In genomic region chr5:115517501-115517900, GRCm38 (mm10) we compare ENCODE assay signal across 14 mouse cellular contexts. TPM values are rescaled to one million over a fixed set of nuclear protein-coding genes. Genes with fewer than 3 reads are reported as not detected.
DNase-seq lines count a peak whose midpoint lies in the region; ATAC-seq lines count a peak whose summit lies in the region.
"Had no signal": no experiment of that assay in that cellular context is flagged by ENCODE, and none has a peak within 500 bp of the region (broad histone marks: within the 10 kb centered on the region; RNA-seq: fewer than 3 reads in every experiment).

No protein-coding gene starts in this region.

- intact Hi-C loops in left cerebral cortex, postnatal 25 days (cut with DNase I): no loop called here

- H3K4me1 ChIP-seq in heart, embryonic 13.5 days: peaks cover 65% of the 10 kb centered on the region
- H3K4me1 ChIP-seq in liver, embryonic 15.5 days (replicated peaks): peaks cover 80% of the 10 kb centered on the region

- peaks cover 27% of the 10 kb centered on the region for H3K36me3 ChIP-seq in heart, embryonic 13.5 days
- 0 out of 2 replicates have a peak, but pooled peaks cover 3% of the 10 kb centered on the region for H3K36me3 ChIP-seq in liver, embryonic 15.5 days (replicated peaks)
- no peaks in the 10 kb centered on the region for H3K36me3 ChIP-seq in macrophage (ENCODE audit: inconsistent target)

- 90% methylated on average over 9 of the region's 9 CpGs for WGBS in heart, embryonic 13.5 days
- WGBS in liver, embryonic 15.5 days (ENCODE audit: insufficient replicate concordance): 62% methylated on average over 9 of the region's 9 CpGs
- 43% methylated on average over 9 of the region's 9 CpGs for whole genome bisulfite sequencing in macrophage (ENCODE audit: missing documents)

- H3K27me3 ChIP-seq in heart, embryonic 13.5 days (replicated peaks): no peaks in the 10 kb centered on the region
- no peaks in the 10 kb centered on the region for H3K27me3 ChIP-seq in liver, embryonic 15.5 days

- H3K4me2 ChIP-seq in heart, embryonic 13.5 days: no peak overlapping the region
- no peak overlapping the region for H3K4me2 ChIP-seq in liver, embryonic 15.5 days

- H3K9ac ChIP-seq in heart, embryonic 13.5 days: no peak overlapping the region
- H3K9ac ChIP-seq in liver, embryonic 15.5 days: no peak overlapping the region

- no peak overlapping the region for H3K4me3 ChIP-seq in heart, embryonic 13.5 days
- H3K4me3 ChIP-seq in liver, embryonic 15.5 days (replicated peaks): no peak overlapping the region
- no peak overlapping the region for H3K4me3 ChIP-seq in macrophage (ENCODE audit: inconsistent target)

- H3K79me2 ChIP-seq in macrophage (ENCODE audit: inconsistent target): peaks cover 89% of the 10 kb centered on the region

- H3K27ac ChIP-seq in heart, embryonic 13.5 days (replicated peaks): 0 out of 2 replicates have a peak overlapping the region, but pooled peaks have one; percentile 95
- peak overlapping the region; percentile 2; the same call in 1 of the 2 replicates for H3K27ac ChIP-seq in liver, embryonic 15.5 days (replicated peaks)
- peak overlapping the region; percentile 99 for H3K27ac ChIP-seq in macrophage

- ATAC-seq in heart, embryonic 13.5 days (ENCODE audit: extremely low read depth, insufficient number of reproducible peaks, low FRiP score, low TSS enrichment): no peak
- no peak for ATAC-seq in liver, embryonic 15.5 days (ENCODE audit: insufficient read depth)

- H3K9me3 ChIP-seq in heart, embryonic 13.5 days: no peaks in the 10 kb centered on the region
- no peaks in the 10 kb centered on the region for H3K9me3 ChIP-seq in liver, embryonic 15.5 days (replicated peaks)

- no peak for DNase-seq in heart, adult 9 months (ENCODE audit: low spot score in 2 of 2)
- no peak for DNase-seq in liver
- DNase-seq in CD4-positive, CD25-positive, alpha-beta regulatory T cell, adult 2 months (ENCODE audit: low read depth, low spot score): peak; percentile 52
- no peak for DNase-seq in left cerebral cortex, postnatal 25 days (ENCODE audit: low spot score in 2 of 2)
- no peak for DNase-seq in ovary, adult 18-20 months (ENCODE audit: low spot score)
- DNase-seq: adrenal gland, postnatal 25 days; cerebellum, adult 2 months; embryo, embryonic 11 days; heart, postnatal 36 days had no signal

RNA-seq across cellular contexts. Expression of gene Pxn, which starts 11.0 kb away (rescaled TPM):
- 29.7 and 31.7 TPM in 2 replicates for polyA plus RNA-seq in heart, embryonic 13.5 days (2015; fragmentation: Nextera tagmentation; extraction: Ambion mirVana)
- 15.2 and 16.8 TPM in 2 replicates for polyA plus RNA-seq in liver, embryonic 15.5 days (2015; fragmentation: Nextera tagmentation; extraction: Ambion mirVana)
- 100 to 1,000 TPM; 147 to 750 (median 196) TPM for total RNA-seq in macrophage (2018; cell fraction: chromatin; rRNA removed)
- total RNA-seq in macrophage (2018; cell fraction: cytosol; rRNA removed): 100 to 1,000 TPM in 5 of 26 experiments, 10 to 100 TPM in 21; 72.4 to 157 (median 88.1) TPM
- total RNA-seq in macrophage (2018; cell fraction: nucleus; rRNA removed): 100 to 1,000 TPM; 108 to 337 (median 136) TPM
- polyA plus RNA-seq in macrophage (2018): 48.5 to 74.5 TPM (median 67.7 TPM) in 3 replicates
- 10 to 100 TPM; 19.9 to 21.0 TPM for total RNA-seq in left cerebral cortex, postnatal 25 days (2021)

RNA-seq across cellular contexts. Expression of gene Sirt4, which starts 33.0 kb away (rescaled TPM):
- polyA plus RNA-seq in heart, embryonic 13.5 days (2015; fragmentation: Nextera tagmentation; extraction: Ambion mirVana): 18.9 and 19.8 TPM in 2 replicates
- 6.0 and 6.1 TPM in 2 replicates for polyA plus RNA-seq in liver, embryonic 15.5 days (2015; fragmentation: Nextera tagmentation; extraction: Ambion mirVana)
- 10 to 100 TPM in 24 of 26 experiments, 1 to 10 TPM in 2; 6.2 to 80.4 (median 31.0) TPM for total RNA-seq in macrophage (2018; cell fraction: chromatin; rRNA removed)
- 10 to 100 TPM in 4 of 26 experiments, 1 to 10 TPM in 22; 2.0 to 12.0 (median 7.2) TPM for total RNA-seq in macrophage (2018; cell fraction: cytosol; rRNA removed)
- 10 to 100 TPM in 25 of 26 experiments, 1 to 10 TPM in 1; 4.8 to 59.3 (median 25.2) TPM for total RNA-seq in macrophage (2018; cell fraction: nucleus; rRNA removed)
- polyA plus RNA-seq in macrophage (2018): 6.7 to 11.2 TPM (median 7.2 TPM) in 3 replicates
- total RNA-seq in left cerebral cortex, postnatal 25 days (2021): 10 to 100 TPM; 31.1 to 34.0 TPM

RNA-seq across cellular contexts. Expression of gene Rplp0, which starts 41.8 kb away (rescaled TPM):
- 1,009 and 1,125 TPM in 2 replicates for polyA plus RNA-seq in heart, embryonic 13.5 days (2015; fragmentation: Nextera tagmentation; extraction: Ambion mirVana)
- 1,028 and 1,078 TPM in 2 replicates for polyA plus RNA-seq in liver, embryonic 15.5 days (2015; fragmentation: Nextera tagmentation; extraction: Ambion mirVana)
- total RNA-seq in macrophage (2018; cell fraction: chromatin; rRNA removed): 100 to 1,000 TPM in 3 of 26 experiments, 10 to 100 TPM in 23; 33.9 to 262 (median 61.4) TPM
- 1,000 to 10,000 TPM in 11 of 26 experiments, 100 to 1,000 TPM in 15; 571 to 1,302 (median 885) TPM for total RNA-seq in macrophage (2018; cell fraction: cytosol; rRNA removed)
- 100 to 1,000 TPM; 118 to 274 (median 175) TPM for total RNA-seq in macrophage (2018; cell fraction: nucleus; rRNA removed)
- polyA plus RNA-seq in macrophage (2018): 520 to 1,272 TPM (median 1,219 TPM) in 3 replicates
- total RNA-seq in left cerebral cortex, postnatal 25 days (2021): 100 to 1,000 TPM; 208 to 218 TPM

RNA-seq across cellular contexts. Expression of gene Gcn1l1, which starts 47.6 kb away (rescaled TPM):
- polyA plus RNA-seq in heart, embryonic 13.5 days (2015; fragmentation: Nextera tagmentation; extraction: Ambion mirVana): 24.6 and 26.7 TPM in 2 replicates
- polyA plus RNA-seq in liver, embryonic 15.5 days (2015; fragmentation: Nextera tagmentation; extraction: Ambion mirVana): 15.0 and 17.3 TPM in 2 replicates
- 100 to 1,000 TPM in 19 of 26 experiments, 10 to 100 TPM in 7; 62.0 to 244 (median 110) TPM for total RNA-seq in macrophage (2018; cell fraction: chromatin; rRNA removed)
- 10 to 100 TPM; 10.0 to 31.8 (median 20.5) TPM for total RNA-seq in macrophage (2018; cell fraction: cytosol; rRNA removed)
- total RNA-seq in macrophage (2018; cell fraction: nucleus; rRNA removed): 10 to 100 TPM; 33.2 to 96.2 (median 57.2) TPM
- 12.9 to 25.7 TPM (median 22.1 TPM) in 3 replicates for polyA plus RNA-seq in macrophage (2018)
- 10 to 100 TPM; 61.4 to 75.7 TPM for total RNA-seq in left cerebral cortex, postnatal 25 days (2021)

RNA-seq across cellular contexts. Expression of gene Pla2g1b, which starts 51.4 kb away (rescaled TPM):
- polyA plus RNA-seq in heart, embryonic 13.5 days (2015; fragmentation: Nextera tagmentation; extraction: Ambion mirVana): 0.88 and 1.1 TPM in 2 replicates
- polyA plus RNA-seq in liver, embryonic 15.5 days (2015; fragmentation: Nextera tagmentation; extraction: Ambion mirVana): not detected in 2 replicates
- total RNA-seq in macrophage (2018; cell fraction: chromatin; rRNA removed): not detected
- not detected for total RNA-seq in macrophage (2018; cell fraction: cytosol; rRNA removed)
- total RNA-seq in macrophage (2018; cell fraction: nucleus; rRNA removed): not detected
- not detected in 3 replicates for polyA plus RNA-seq in macrophage (2018)
- total RNA-seq in left cerebral cortex, postnatal 25 days (2021): not detected
- total RNA-seq: adrenal gland, postnatal 25 days; heart, postnatal 36 days; layer of hippocampus, postnatal 10 days had no signal
- polyA plus RNA-seq: cerebellum, adult 2 months; limb, embryonic 11.5 days had no signal

Comparison
In these comparisons a context has a peak if more than half of its experiments do, and no peak if none do; other contexts are left out.
1. H3K27ac ChIP-seq: peak in every context shown above with its lines; median percentile 99 in macrophage; 95 in heart, embryonic 13.5 days; 2 in liver, embryonic 15.5 days.